Mouse (Mus musculus) liver, postnatal 0 days (tissue): ENCODE results near the gene Tnfsf13.

Experiments
- CTCF ChIP-seq: sonication (generic); IDR thresholded peaks from 2 replicates; pipeline ENCODE4 v1.5.1; 2016; ENCODE audit warnings: antibody characterized with exemption, low read depth
- EP300 ChIP-seq: IDR thresholded peaks from 2 replicates; pipeline ENCODE4 v1.6.1; 2016; ENCODE audit warnings: antibody characterized with exemption, low read depth, mild to moderate bottlenecking

GRCm38 (mm10) chr11:69666665-69667005 is 18.9 kb downstream of the Tnfsf13 start:
- TF ChIP-seq CTCF (no peak), EP300 (no peak)
